Mouse (Mus musculus): Measurements from ENCODE around the gene Cradd. TPM values are rescaled to one million over a fixed set of nuclear protein-coding genes. Genes with fewer than 3 reads are reported as not detected.

Gene Cradd
- total and polyA plus RNA-seq, 2 experiments: 8.9 to 24.7 TPM

DNA sequence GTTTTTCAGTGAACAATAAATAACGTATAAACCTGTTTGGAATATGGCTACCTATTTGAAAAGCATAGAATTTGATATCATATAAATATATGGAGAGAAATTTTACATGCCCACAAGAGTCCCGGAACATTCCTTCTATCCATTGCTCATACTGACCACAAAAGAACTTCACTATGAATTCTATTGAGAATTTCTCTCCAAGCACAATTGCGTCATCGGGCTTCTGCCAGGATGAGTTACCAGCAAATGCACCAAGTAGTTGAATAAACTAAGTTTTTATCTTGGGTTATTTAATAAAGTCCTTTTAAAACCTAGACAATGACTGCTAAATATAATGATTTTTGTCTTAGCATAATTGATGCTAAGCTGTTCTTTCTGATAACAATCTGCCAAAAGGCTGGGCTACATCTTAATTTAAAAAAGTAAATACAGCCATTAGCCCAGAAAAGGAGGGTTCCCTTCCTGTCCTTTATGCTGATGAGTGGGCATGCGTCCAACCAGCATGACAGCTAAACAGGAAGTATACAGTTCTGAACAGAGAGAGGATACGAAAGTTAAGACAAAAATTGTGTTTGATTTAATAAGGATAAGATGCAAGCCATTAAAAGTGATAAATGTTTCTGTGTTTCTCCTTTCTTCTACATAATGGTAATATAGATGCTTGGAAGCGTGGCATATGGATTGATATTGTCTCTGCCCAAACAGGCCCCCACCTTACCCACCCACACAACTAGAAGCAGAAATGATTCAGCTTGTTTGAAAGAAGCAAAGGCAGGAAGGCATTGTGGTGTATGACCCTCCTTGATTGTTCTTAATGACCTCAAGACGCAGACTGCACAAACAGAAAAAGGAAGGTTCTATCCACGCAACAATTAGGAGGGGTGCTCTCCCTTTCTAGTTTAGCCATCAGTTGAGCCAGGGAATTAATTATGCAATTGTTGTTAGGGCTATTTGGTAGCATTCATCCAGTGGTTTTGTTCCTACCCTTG lies 6.7 kb upstream of the Cradd start:
- no peaks in the 10 kb centered on the region for H3K36me3 ChIP-seq (ENCODE audit: control insufficient read depth, insufficient read depth, low read length)
- H3K27ac ChIP-seq (replicated peaks; ENCODE audit: insufficient read depth, low read depth, low read length): no peak overlapping the region
- no peak for DNase-seq (ENCODE audit: extremely low read depth, low read depth, low spot score)
- H3K27me3 ChIP-seq (ENCODE audit: control insufficient read depth, insufficient read depth, low read length): no peaks in the 10 kb centered on the region
- no peaks in the 10 kb centered on the region for H3K79me2 ChIP-seq (ENCODE audit: control insufficient read depth, insufficient read depth, low read length)
- no peaks in the 10 kb centered on the region for H3K4me1 ChIP-seq (ENCODE audit: control insufficient read depth, insufficient read depth, low read length)
- no peak overlapping the region for H3K9ac ChIP-seq (ENCODE audit: low read depth, low read length)
- 90% methylated on average over 9 of the region's 9 CpGs for WGBS
- no peak overlapping the region for H3K4me3 ChIP-seq (ENCODE audit: insufficient read depth, low read depth, low read length)
- TF ChIP-seq POLR2A (IDR thresholded peaks at IDR 0.05; ENCODE audit: extremely low read depth, insufficient read depth, low read length) (no peak), CTCF (IDR thresholded peaks at IDR 0.05; ENCODE audit: low read depth, low read length) (no peak)

DNA sequence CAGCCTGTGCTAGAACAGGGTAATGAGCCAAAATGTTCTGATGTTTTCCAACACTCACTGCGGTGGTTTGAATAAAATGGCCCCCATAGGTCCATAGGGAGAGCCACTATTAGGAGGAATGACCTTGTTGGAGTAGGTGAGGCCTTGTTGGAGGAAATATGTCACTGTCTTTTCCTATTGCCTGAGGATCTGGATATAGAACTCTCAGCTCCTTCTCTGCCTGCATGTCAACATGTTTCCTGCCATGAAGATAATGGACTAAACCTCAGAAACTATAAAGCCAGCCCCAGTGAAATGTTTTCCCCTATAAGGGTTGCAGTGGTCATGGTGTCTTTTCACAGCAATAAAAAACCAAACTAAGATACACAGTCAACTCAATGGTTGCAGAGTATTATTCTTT lies 6.0 kb upstream of the Cradd start:
- WGBS: 100% methylated on average over 1 of the region's 1 CpGs
- Histone ChIP-seq H3K79me2 (ENCODE audit: control insufficient read depth, insufficient read depth, low read length) (no peaks in the 10 kb centered on the region), H3K36me3 (ENCODE audit: control insufficient read depth, insufficient read depth, low read length) (no peaks in the 10 kb centered on the region), H3K4me3 (ENCODE audit: insufficient read depth, low read depth, low read length) (no peak overlapping the region), H3K4me1 (ENCODE audit: control insufficient read depth, insufficient read depth, low read length) (no peaks in the 10 kb centered on the region), H3K27me3 (ENCODE audit: control insufficient read depth, insufficient read depth, low read length) (no peaks in the 10 kb centered on the region), H3K9ac (ENCODE audit: low read depth, low read length) (no peak overlapping the region), H3K27ac (replicated peaks; ENCODE audit: insufficient read depth, low read depth, low read length) (no peak overlapping the region)
- DNase-seq (ENCODE audit: extremely low read depth, low read depth, low spot score): no peak
- no peak for TF ChIP-seq POLR2A (IDR thresholded peaks at IDR 0.05; ENCODE audit: extremely low read depth, insufficient read depth, low read length)
- TF ChIP-seq CTCF (IDR thresholded peaks at IDR 0.05; ENCODE audit: low read depth, low read length): no peak

DNA sequence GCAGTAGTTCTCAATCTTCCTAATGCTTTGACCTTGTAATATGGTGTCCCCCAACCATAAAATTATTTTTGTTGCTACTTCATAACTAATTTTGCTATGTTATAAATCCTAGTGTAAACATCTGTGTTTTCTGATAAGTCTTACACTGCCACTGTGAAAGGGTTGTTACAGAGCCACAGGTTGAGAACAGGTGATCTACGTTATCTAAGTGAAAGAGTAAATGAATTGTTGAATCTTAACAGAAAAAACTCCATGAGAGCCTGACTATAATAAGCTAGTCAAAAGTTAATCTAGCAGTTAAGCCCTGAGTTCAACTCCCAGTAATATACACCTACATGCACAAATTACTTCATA lies 322 bp upstream of the Cradd start:
- 22% methylated on average over 1 of the region's 1 CpGs for WGBS
- Histone ChIP-seq H3K27me3 (ENCODE audit: control insufficient read depth, insufficient read depth, low read length) (no peaks in the 10 kb centered on the region), H3K27ac (replicated peaks; ENCODE audit: insufficient read depth, low read depth, low read length) (no peak overlapping the region)

DNA sequence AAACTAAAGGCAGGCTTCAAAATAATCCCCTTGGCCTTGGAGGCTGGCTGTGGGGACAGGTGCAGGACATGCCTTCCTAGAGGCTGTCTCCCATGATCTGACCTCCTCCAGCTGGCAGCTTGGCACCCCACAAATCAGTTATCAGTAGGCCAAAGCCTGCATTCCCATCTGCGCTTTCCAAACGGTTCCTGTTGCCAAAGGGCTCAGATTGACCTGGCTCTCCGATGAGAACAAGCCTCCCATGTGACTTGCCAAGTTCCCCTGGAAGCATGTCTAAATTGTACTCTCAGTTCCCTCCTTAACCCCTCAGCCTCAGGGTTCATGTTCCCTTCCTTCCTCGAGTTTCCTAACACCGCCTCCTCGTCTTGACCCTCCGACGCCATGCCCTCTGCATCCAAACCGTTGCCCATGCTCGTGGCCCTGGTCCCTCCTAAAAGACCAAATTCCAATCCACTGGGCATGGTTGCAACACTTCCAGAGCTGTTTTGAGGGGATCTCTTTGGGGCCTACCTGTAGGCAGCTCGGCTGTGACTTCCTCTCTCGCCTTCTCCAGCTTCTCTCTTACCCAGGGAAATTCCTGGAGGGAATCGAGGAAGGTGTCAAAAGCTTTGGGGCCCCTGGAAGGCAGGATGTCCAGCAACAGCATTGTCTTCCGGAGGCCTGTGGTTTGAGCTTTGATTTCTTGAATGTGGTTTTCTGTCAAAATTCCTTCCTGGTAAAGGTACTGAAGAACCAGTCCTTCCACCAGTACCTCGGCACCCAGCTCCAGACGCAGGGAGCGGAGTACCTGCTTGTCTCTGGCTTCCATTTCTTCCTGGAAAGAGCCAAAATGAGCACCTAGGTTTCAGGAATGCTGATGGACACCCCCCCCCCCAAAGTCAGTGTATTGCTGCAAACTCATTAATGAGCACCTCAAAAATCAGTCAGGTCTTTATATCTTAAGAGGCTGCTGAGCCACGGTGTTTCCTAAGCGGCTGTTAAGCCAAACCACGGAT lies 1.6 kb downstream of the Cradd start:
- no peak overlapping the region for H3K4me3 ChIP-seq (ENCODE audit: insufficient read depth, low read depth, low read length)
- DNase-seq (ENCODE audit: extremely low read depth, low read depth, low spot score): peak; percentile 98
- H3K27me3 ChIP-seq (ENCODE audit: control insufficient read depth, insufficient read depth, low read length): no peaks in the 10 kb centered on the region
- peaks cover 3% of the 10 kb centered on the region; the same call in 1 of the 2 replicates for H3K79me2 ChIP-seq (ENCODE audit: control insufficient read depth, insufficient read depth, low read length)
- peaks cover 22% of the 10 kb centered on the region for H3K4me1 ChIP-seq (ENCODE audit: control insufficient read depth, insufficient read depth, low read length)
- H3K9ac ChIP-seq (ENCODE audit: low read depth, low read length): peak overlapping the region; percentile 33; the same call in 1 of the 2 replicates
- TF ChIP-seq POLR2A (IDR thresholded peaks at IDR 0.05; ENCODE audit: extremely low read depth, insufficient read depth, low read length): no peak
- no peak for TF ChIP-seq CTCF (IDR thresholded peaks at IDR 0.05; ENCODE audit: low read depth, low read length)
- H3K27ac ChIP-seq (replicated peaks; ENCODE audit: insufficient read depth, low read depth, low read length): peak overlapping the region; percentile 92
- H3K36me3 ChIP-seq (ENCODE audit: control insufficient read depth, insufficient read depth, low read length): no peaks in the 10 kb centered on the region
- 25% methylated on average over 20 of the region's 20 CpGs for WGBS

More for the DNA sequence above, 322 bp upstream of the Cradd start:
- H3K9ac ChIP-seq (ENCODE audit: low read depth, low read length): no peak overlapping the region
- peaks cover 3% of the 10 kb centered on the region; the same call in 1 of the 2 replicates for H3K79me2 ChIP-seq (ENCODE audit: control insufficient read depth, insufficient read depth, low read length)
- no peak overlapping the region for H3K4me3 ChIP-seq (ENCODE audit: insufficient read depth, low read depth, low read length)
- peaks cover 13% of the 10 kb centered on the region for H3K4me1 ChIP-seq (ENCODE audit: control insufficient read depth, insufficient read depth, low read length)
- no peak for DNase-seq (ENCODE audit: extremely low read depth, low read depth, low spot score)
- TF ChIP-seq POLR2A (IDR thresholded peaks at IDR 0.05; ENCODE audit: extremely low read depth, insufficient read depth, low read length): no peak
- no peak for TF ChIP-seq CTCF (IDR thresholded peaks at IDR 0.05; ENCODE audit: low read depth, low read length)
- no peaks in the 10 kb centered on the region for H3K36me3 ChIP-seq (ENCODE audit: control insufficient read depth, insufficient read depth, low read length)

DNA sequence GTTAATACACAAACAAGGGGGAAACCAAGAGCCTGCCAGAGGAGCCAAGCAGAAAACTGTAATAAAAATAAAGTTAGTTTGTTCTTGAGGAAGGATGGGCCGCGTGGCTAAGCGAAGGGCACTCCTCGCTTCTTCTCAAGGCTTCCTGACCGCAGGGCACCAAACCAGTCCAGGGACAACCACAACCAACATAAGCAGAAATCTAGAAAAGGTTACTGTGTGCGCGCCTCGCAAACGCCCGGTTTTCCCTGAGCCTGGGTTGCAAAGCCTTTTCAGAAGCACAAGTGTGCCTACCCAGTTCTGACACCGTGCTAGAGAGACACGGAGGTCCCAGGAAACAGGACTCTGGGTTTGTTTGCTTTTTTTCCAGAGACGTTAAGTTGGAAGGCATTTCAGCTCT lies 4.9 kb downstream of the Cradd start:
- Histone ChIP-seq H3K27ac (replicated peaks; ENCODE audit: insufficient read depth, low read depth, low read length) (peak overlapping the region; percentile 25), H3K36me3 (ENCODE audit: control insufficient read depth, insufficient read depth, low read length) (no peaks in the 10 kb centered on the region), H3K79me2 (ENCODE audit: control insufficient read depth, insufficient read depth, low read length) (peaks cover 15% of the 10 kb centered on the region; the same call in 1 of the 2 replicates), H3K4me3 (ENCODE audit: insufficient read depth, low read depth, low read length) (no peak overlapping the region), H3K4me1 (ENCODE audit: control insufficient read depth, insufficient read depth, low read length) (peaks cover 22% of the 10 kb centered on the region), H3K27me3 (ENCODE audit: control insufficient read depth, insufficient read depth, low read length) (no peaks in the 10 kb centered on the region), H3K9ac (ENCODE audit: low read depth, low read length) (no peak overlapping the region)
- TF ChIP-seq POLR2A (IDR thresholded peaks at IDR 0.05; ENCODE audit: extremely low read depth, insufficient read depth, low read length): no peak
- no peak for TF ChIP-seq CTCF (IDR thresholded peaks at IDR 0.05; ENCODE audit: low read depth, low read length)
- DNase-seq (ENCODE audit: extremely low read depth, low read depth, low spot score): no peak
- WGBS: 81% methylated on average over 13 of the region's 13 CpGs

Data from liver, adult 2 months (tissue).